Mouse (Mus musculus) olfactory bulb, adult 2 months (tissue): Measurements from ENCODE around the gene Col9a2.

Experiments used
- CTCF ChIP-seq: fragments of 200-500 bp; IDR thresholded peaks from 2 replicates; pipeline ENCODE4 v1.5.1; 2012; ENCODE audit warnings: low read depth, mild to moderate bottlenecking, low read length, moderate library complexity; ENCODE audit not compliant: insufficient read depth
- POLR2A ChIP-seq: fragments of 200-500 bp; IDR thresholded peaks from 2 replicates; pipeline ENCODE4 v1.6.1; 2012; ENCODE audit warnings: mild to moderate bottlenecking, low read depth, low read length, moderate library complexity; ENCODE audit not compliant: insufficient read depth

DNA sequence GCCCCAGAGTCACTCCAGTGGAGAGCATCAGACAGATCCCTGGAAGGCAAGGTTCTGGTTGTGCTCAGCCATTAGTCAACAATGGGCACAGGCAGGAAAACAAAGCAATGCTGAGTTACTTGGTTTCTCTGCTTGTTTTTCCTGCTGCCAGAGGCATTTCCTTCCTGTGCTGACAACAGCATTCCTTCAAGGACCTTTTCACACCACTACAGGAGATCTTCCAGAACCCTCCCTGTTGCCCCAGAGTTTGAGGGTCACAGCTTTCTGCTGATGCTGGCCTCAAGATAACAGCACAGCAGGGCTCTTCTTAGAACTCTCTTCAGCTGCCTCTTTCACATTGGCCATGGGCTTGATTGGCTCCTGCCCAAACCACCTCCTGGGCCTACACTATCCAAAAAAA is 17.3 kb upstream of the Col9a2 start:
- TF ChIP-seq CTCF (no peak), POLR2A (no peak)
